Mouse (Mus musculus) thymus, adult 2 months (tissue): ENCODE measurements around the gene Mrnip.

Source experiments
- CTCF ChIP-seq: fragments of 200-500 bp; IDR thresholded peaks from 2 replicates; pipeline ENCODE4 v1.5.1; 2012; ENCODE audit warnings: mild to moderate bottlenecking, control low read depth, low read length, moderate library complexity, borderline replicate concordance; ENCODE audit not compliant: control insufficient read depth, poor library complexity, insufficient read depth; ENCODE audit errors: extremely low read depth
- POLR2A ChIP-seq: fragments of 200-500 bp; IDR thresholded peaks from 2 replicates; pipeline ENCODE4 v1.6.1; 2012; ENCODE audit warnings: mild to moderate bottlenecking, low read length, control low read depth, moderate library complexity; ENCODE audit not compliant: control insufficient read depth, poor library complexity, insufficient read depth; ENCODE audit errors: extremely low read depth

- TF ChIP-seq CTCF (no peak), POLR2A (no peak)
Observed at GRCm38 (mm10) chr11:50134136-50134859, 39.9 kb upstream of the Mrnip start.
